Mouse (Mus musculus): ENCODE measurements around the gene Ciao2b.

DNA sequence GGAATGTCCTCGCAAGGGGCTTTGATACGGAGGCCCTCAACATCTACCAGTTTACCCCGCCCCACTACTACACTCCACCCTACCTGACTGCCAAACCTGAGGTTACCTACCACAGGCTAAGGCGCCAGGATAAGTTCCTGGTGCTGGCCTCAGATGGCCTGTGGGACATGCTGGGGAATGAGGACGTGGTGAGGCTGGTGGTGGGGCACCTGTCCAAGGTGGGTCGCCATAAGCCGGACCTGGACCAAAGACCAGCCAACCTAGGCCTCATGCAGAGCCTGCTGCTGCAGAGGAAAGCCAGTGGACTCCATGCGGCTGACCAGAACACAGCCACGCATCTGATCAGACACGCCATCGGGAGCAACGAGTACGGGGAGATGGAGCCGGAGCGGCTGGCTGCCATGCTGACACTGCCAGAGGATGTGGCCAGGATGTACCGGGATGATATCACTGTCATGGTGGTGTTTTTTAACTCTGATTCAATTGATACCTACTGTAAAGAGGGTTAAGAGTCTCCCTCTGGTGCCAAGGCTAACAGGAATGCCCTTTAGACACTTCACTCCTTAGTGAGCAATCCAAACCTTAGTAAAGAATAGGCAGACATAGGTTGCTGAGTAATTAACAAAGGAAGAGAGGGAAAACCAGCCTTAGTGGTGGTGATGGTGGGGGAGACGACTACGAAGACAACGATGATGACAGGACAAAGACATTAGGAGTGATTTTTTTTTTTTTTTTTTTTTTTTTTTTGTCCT, 47.0 kb downstream of the Ciao2b start:
- no peak for TF ChIP-seq USF1 (IDR thresholded peaks at IDR 0.05; ENCODE audit: low read depth)
- no peak for TF ChIP-seq MYOG (IDR thresholded peaks at IDR 0.05; ENCODE audit: control insufficient read depth, extremely low read depth, insufficient read length)
- TF ChIP-seq CTCF (IDR thresholded peaks at IDR 0.05; ENCODE audit: control insufficient read depth, insufficient read depth, insufficient read length), result no peak
- no peak for TF ChIP-seq MAX (IDR thresholded peaks at IDR 0.05)
